In the genomic region with DNA sequence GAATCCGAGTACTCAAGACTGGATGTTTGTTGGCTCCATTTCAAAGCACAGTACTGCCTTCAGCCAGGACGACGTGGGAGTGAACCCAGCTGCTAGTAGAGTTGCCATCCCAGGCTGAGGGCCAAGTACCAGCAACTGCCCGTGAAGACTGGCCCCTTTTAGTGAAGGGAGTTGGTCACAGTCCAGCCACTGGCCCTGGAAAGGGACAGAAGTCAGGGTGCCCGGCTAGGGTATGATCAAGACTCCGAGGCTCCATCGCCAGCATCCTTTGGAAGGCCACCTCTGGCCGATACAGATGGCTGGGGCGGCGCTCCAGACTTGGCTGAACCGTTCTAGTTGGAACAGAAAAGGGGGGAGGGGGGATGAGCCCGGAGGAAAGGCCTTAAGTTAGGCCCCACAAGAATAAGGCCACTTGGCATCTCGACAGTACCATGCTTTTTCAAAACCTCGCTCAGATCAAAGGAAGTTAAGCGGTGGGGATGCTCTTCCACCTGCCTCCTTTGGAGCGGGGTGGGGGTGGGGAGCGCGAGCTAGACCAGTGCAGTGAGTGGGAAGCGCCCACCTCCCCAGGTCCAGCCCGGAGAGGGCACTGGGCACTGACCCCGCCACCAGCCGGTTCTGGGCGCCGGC, we compare ENCODE assay signal across 8 mouse cellular contexts. TPM values are rescaled to one million over a fixed set of nuclear protein-coding genes. Genes with fewer than 3 reads are reported as not detected.
DNase-seq lines count a peak whose midpoint lies in the region; ATAC-seq lines count a peak whose summit lies in the region.

No protein-coding gene starts in this region.

- H3K4me1 ChIP-seq in forebrain, embryonic 12.5 days = peaks cover 38% of the 10 kb centered on the region
- H3K4me1 ChIP-seq in heart, embryonic 16.5 days (ENCODE audit: control insufficient read depth, insufficient read depth, low read length) = peaks cover 18% of the 10 kb centered on the region
- H3K4me1 ChIP-seq in liver, embryonic 15.5 days (replicated peaks) = peaks cover 42% of the 10 kb centered on the region

- H3K27me3 ChIP-seq in forebrain, embryonic 12.5 days = no peaks in the 10 kb centered on the region
- no peaks in the 10 kb centered on the region for H3K27me3 ChIP-seq in heart, embryonic 16.5 days (ENCODE audit: control insufficient read depth, insufficient read depth, low read length)
- H3K27me3 ChIP-seq in liver, embryonic 15.5 days = no peaks in the 10 kb centered on the region

- peak; percentile 15; the same call in 1 of the 2 replicates for ATAC-seq in forebrain, embryonic 12.5 days (ENCODE audit: low FRiP score)
- peak; percentile 11; the same call in 1 of the 2 replicates for ATAC-seq in heart, embryonic 16.5 days (replicated peaks; ENCODE audit: extremely low read depth, insufficient read depth, low FRiP score)
- no peak for ATAC-seq in liver, embryonic 15.5 days (ENCODE audit: insufficient read depth)

- H3K4me3 ChIP-seq in forebrain, embryonic 12.5 days (replicated peaks) = peak overlapping the region; percentile 100
- peak overlapping the region; percentile 98 for H3K4me3 ChIP-seq in heart, embryonic 16.5 days (ENCODE audit: low read length)
- peak overlapping the region; percentile 99 for H3K4me3 ChIP-seq in liver, embryonic 15.5 days (replicated peaks)

- H3K9me3 ChIP-seq in forebrain, embryonic 12.5 days = no peaks in the 10 kb centered on the region
- no peaks in the 10 kb centered on the region for H3K9me3 ChIP-seq in heart, embryonic 16.5 days (replicated peaks; ENCODE audit: control insufficient read depth, low read length)
- H3K9me3 ChIP-seq in liver, embryonic 15.5 days (replicated peaks) = no peaks in the 10 kb centered on the region

- WGBS in forebrain, embryonic 12.5 days = 2% methylated on average over 24 of the region's 24 CpGs
- WGBS in heart, embryonic 16.5 days = 3% methylated on average over 24 of the region's 24 CpGs
- WGBS in liver, embryonic 15.5 days (ENCODE audit: insufficient replicate concordance) = 11% methylated on average over 24 of the region's 24 CpGs

- peak overlapping the region; percentile 95 for H3K27ac ChIP-seq in forebrain, embryonic 12.5 days
- H3K27ac ChIP-seq in heart, embryonic 16.5 days (ENCODE audit: low read length) = peak overlapping the region; percentile 92
- H3K27ac ChIP-seq in liver, embryonic 15.5 days (replicated peaks) = peak overlapping the region; percentile 85

- DNase-seq in Muller cell, postnatal 12 days (ENCODE audit: inconsistent ontology term) = peak; percentile 77
- DNase-seq in brain, embryonic 18.5 days (ENCODE audit: low read depth, low spot score) = peak; percentile 34
- DNase-seq in kidney, postnatal 25 days = peak; percentile 71 to 88
- peak; percentile 70 for DNase-seq in ovary, adult 18-20 months (ENCODE audit: low spot score)
- DNase-seq in urinary bladder, postnatal 10 days (ENCODE audit: low spot score) = no peak

- H3K9ac ChIP-seq in forebrain, embryonic 12.5 days = peak overlapping the region; percentile 94
- H3K9ac ChIP-seq in heart, embryonic 16.5 days (ENCODE audit: low read length) = peak overlapping the region; percentile 90
- peak overlapping the region; percentile 88 for H3K9ac ChIP-seq in liver, embryonic 15.5 days

- H3K4me2 ChIP-seq in forebrain, embryonic 12.5 days = peak overlapping the region; percentile 93
- H3K4me2 ChIP-seq in heart, embryonic 16.5 days (ENCODE audit: low read depth, low read length) = peak overlapping the region; percentile 84
- H3K4me2 ChIP-seq in liver, embryonic 15.5 days = peak overlapping the region; percentile 96

- H3K36me3 ChIP-seq in forebrain, embryonic 12.5 days (replicated peaks) = peaks cover 22% of the 10 kb centered on the region
- peaks cover 10% of the 10 kb centered on the region for H3K36me3 ChIP-seq in heart, embryonic 16.5 days (ENCODE audit: control insufficient read depth, insufficient read depth)
- peaks cover 39% of the 10 kb centered on the region for H3K36me3 ChIP-seq in liver, embryonic 15.5 days (replicated peaks)

RNA-seq across cellular contexts. Expression of gene Yrdc, which starts 0.7 kb away (rescaled TPM):
- 45.0 and 48.5 TPM in 2 replicates for polyA plus RNA-seq in forebrain, embryonic 12.5 days (2016; fragmentation: Nextera tagmentation; extraction: Ambion mirVana)
- polyA plus RNA-seq in heart, embryonic 16.5 days (2015; fragmentation: Nextera tagmentation; extraction: Ambion mirVana) = 22.3 and 22.6 TPM in 2 replicates
- 16.4 and 21.8 TPM in 2 replicates for polyA plus RNA-seq in liver, embryonic 15.5 days (2015; fragmentation: Nextera tagmentation; extraction: Ambion mirVana)

RNA-seq across cellular contexts. Expression of gene 1110065P20Rik, which starts 1.2 kb away (rescaled TPM):
- polyA plus RNA-seq in forebrain, embryonic 12.5 days (2016; fragmentation: Nextera tagmentation; extraction: Ambion mirVana) = 60.1 and 64.9 TPM in 2 replicates
- polyA plus RNA-seq in heart, embryonic 16.5 days (2015; fragmentation: Nextera tagmentation; extraction: Ambion mirVana) = 40.0 and 40.8 TPM in 2 replicates
- 12.6 and 12.7 TPM in 2 replicates for polyA plus RNA-seq in liver, embryonic 15.5 days (2015; fragmentation: Nextera tagmentation; extraction: Ambion mirVana)

RNA-seq across cellular contexts. Expression of gene Maneal, which starts 12.2 kb away (rescaled TPM):
- 5.6 and 9.7 TPM in 2 replicates for polyA plus RNA-seq in forebrain, embryonic 12.5 days (2016; fragmentation: Nextera tagmentation; extraction: Ambion mirVana)
- 0.07 and 0.29 TPM in 2 replicates for polyA plus RNA-seq in heart, embryonic 16.5 days (2015; fragmentation: Nextera tagmentation; extraction: Ambion mirVana)
- polyA plus RNA-seq in liver, embryonic 15.5 days (2015; fragmentation: Nextera tagmentation; extraction: Ambion mirVana) = 0.03 TPM in 1 of 2 replicates, not detected in the other

RNA-seq across cellular contexts. Expression of gene Epha10, which starts 31.0 kb away (rescaled TPM):
- 1.2 and 1.9 TPM in 2 replicates for polyA plus RNA-seq in forebrain, embryonic 12.5 days (2016; fragmentation: Nextera tagmentation; extraction: Ambion mirVana)
- polyA plus RNA-seq in heart, embryonic 16.5 days (2015; fragmentation: Nextera tagmentation; extraction: Ambion mirVana) = 0.03 TPM in 1 of 2 replicates, not detected in the other
- polyA plus RNA-seq in liver, embryonic 15.5 days (2015; fragmentation: Nextera tagmentation; extraction: Ambion mirVana) = not detected in 2 replicates

RNA-seq across cellular contexts. Expression of gene Mtf1, which starts 47.8 kb away (rescaled TPM):
- 13.6 and 17.4 TPM in 2 replicates for polyA plus RNA-seq in forebrain, embryonic 12.5 days (2016; fragmentation: Nextera tagmentation; extraction: Ambion mirVana)
- 11.5 and 13.0 TPM in 2 replicates for polyA plus RNA-seq in heart, embryonic 16.5 days (2015; fragmentation: Nextera tagmentation; extraction: Ambion mirVana)
- 11.8 and 12.4 TPM in 2 replicates for polyA plus RNA-seq in liver, embryonic 15.5 days (2015; fragmentation: Nextera tagmentation; extraction: Ambion mirVana)
